Mouse (Mus musculus) myocyte (in vitro differentiated cells): ENCODE results near the gene Wrap73.

ENCODE experiments used
- CEBPB ChIP-seq: IDR thresholded peaks from 2 replicates; pipeline ENCODE4 v1.6.1; 2011; ENCODE audit warnings: mild to moderate bottlenecking, moderate library complexity; ENCODE audit not compliant: poor library complexity, insufficient read depth, severe bottlenecking
- E2F4 ChIP-seq: IDR thresholded peaks from one replicate; pipeline ENCODE4 v1.6.1; 2011; ENCODE audit warnings: mild to moderate bottlenecking, control low read depth, moderate library complexity; ENCODE audit not compliant: insufficient read depth
- MAX ChIP-seq: IDR thresholded peaks from one replicate; pipeline ENCODE4 v1.6.1; 2011; ENCODE audit warnings: low read depth, mild to moderate bottlenecking, control low read depth
- MYOD1 ChIP-seq, 3 experiments: IDR thresholded peaks; one replicate each; pipeline ENCODE4 v1.6.1; 2011; ENCODE audit warnings: control low read depth in 2 of 3, low read depth in 2 of 3, mild to moderate bottlenecking in 2 of 3, moderate library complexity in 1 of 3; ENCODE audit not compliant: insufficient read length in 2 of 3, control insufficient read depth in 1 of 3
- MYOG ChIP-seq, 3 experiments: IDR thresholded peaks; one replicate each; pipeline ENCODE4 v1.6.1; 2011; ENCODE audit warnings: control low read depth in 2 of 3, low read depth in 2 of 3, mild to moderate bottlenecking in 2 of 3; ENCODE audit not compliant: insufficient read length in 2 of 3, control insufficient read depth in 1 of 3, insufficient read depth in 1 of 3
- POLR2A ChIP-seq: IDR thresholded peaks from one replicate; pipeline ENCODE4 v1.6.1; 2011; ENCODE audit warnings: low read depth, mild to moderate bottlenecking, control low read depth, moderate library complexity; ENCODE audit not compliant: insufficient read length
- POLR2AphosphoS2 ChIP-seq: IDR thresholded peaks from one replicate; pipeline ENCODE4 v1.6.1; 2011; ENCODE audit warnings: low read depth, control low read depth; ENCODE audit not compliant: insufficient read length
- REST ChIP-seq: IDR thresholded peaks from one replicate; pipeline ENCODE4 v1.6.1; 2011; ENCODE audit warnings: mild to moderate bottlenecking, control low read depth, moderate library complexity; ENCODE audit not compliant: insufficient read depth, insufficient read length
- SRF ChIP-seq: IDR thresholded peaks from one replicate; pipeline ENCODE4 v1.6.1; 2011; ENCODE audit warnings: low read depth; ENCODE audit not compliant: control insufficient read depth, insufficient read length
- TCF12 ChIP-seq: IDR thresholded peaks from one replicate; pipeline ENCODE4 v1.6.1; 2011; ENCODE audit warnings: mild to moderate bottlenecking, control low read depth; ENCODE audit not compliant: poor library complexity, insufficient read depth, severe bottlenecking
- TCF3 ChIP-seq: IDR thresholded peaks from one replicate; pipeline ENCODE4 v1.6.1; 2011; ENCODE audit warnings: low read depth, control low read depth; ENCODE audit not compliant: insufficient read length
- USF1 ChIP-seq: IDR thresholded peaks from one replicate; pipeline ENCODE4 v1.6.1; 2011; ENCODE audit warnings: low read depth, mild to moderate bottlenecking, control low read depth, moderate library complexity

- TF ChIP-seq POLR2A (no peak), E2F4 (no peak), USF1 (no peak), TCF12 (no peak), MYOD1 (IDR thresholded peaks at IDR 0.05; ENCODE audit: control insufficient read depth in 1 of 3, insufficient read length in 2 of 3, low read depth in 2 of 3) (no peak), CEBPB (no peak), TCF3 (no peak), REST (no peak), POLR2AphosphoS2 (no peak), MAX (no peak), MYOG (IDR thresholded peaks at IDR 0.05; ENCODE audit: control insufficient read depth in 1 of 3, insufficient read depth in 1 of 3, insufficient read length in 2 of 3, low read depth in 2 of 3) (no peak), SRF (no peak)
These were observed 35.6 kb upstream of the Wrap73 start for GRCm38 (mm10) chr4:154106497-154107061.
